Mouse (Mus musculus) intestine, postnatal 0 days (tissue): Measurements from ENCODE around the gene Lrrfip2. TPM values are rescaled to one million over a fixed set of nuclear protein-coding genes. Genes with fewer than 3 reads are reported as not detected.

Experiments
- ATAC-seq: fragments of 200-750 bp; cut with Nextera tagmentation; 2 replicates; pipeline ENCODE4 v1.8.0; 2017; ENCODE audit warnings: mild to moderate bottlenecking, moderate TSS enrichment, moderate library complexity
- H3K27ac ChIP-seq: fragments of 300-500 bp; sonication (generic); 2 replicates; pipeline ENCODE4 v1.5.1; 2014; ENCODE audit warnings: mild to moderate bottlenecking, low read depth, low read length, moderate library complexity
- H3K27me3 ChIP-seq: fragments of 300-500 bp; sonication (generic); replicated peaks from 2 replicates; pipeline ENCODE4 v1.6.1; 2014; ENCODE audit warnings: low read length, mixed read lengths; ENCODE audit not compliant: control insufficient read depth, insufficient read depth
- H3K36me3 ChIP-seq: fragments of 300-500 bp; sonication (generic); 2 replicates; pipeline ENCODE4 v1.6.1; 2014; ENCODE audit warnings: mild to moderate bottlenecking, moderate library complexity; ENCODE audit not compliant: control insufficient read depth, insufficient read depth
- H3K4me1 ChIP-seq: fragments of 300-500 bp; sonication (generic); replicated peaks from 2 replicates; pipeline ENCODE4 v1.6.1; 2014; ENCODE audit warnings: antibody characterized with exemption, low read length, mixed read lengths; ENCODE audit not compliant: control insufficient read depth, insufficient read depth
- H3K4me2 ChIP-seq: fragments of 300-500 bp; sonication (generic); replicated peaks from 2 replicates; pipeline ENCODE4 v1.6.1; 2014; ENCODE audit warnings: low read depth, mild to moderate bottlenecking, moderate library complexity
- H3K4me3 ChIP-seq: fragments of 300-500 bp; sonication (generic); 2 replicates; pipeline ENCODE4 v1.5.1; 2014; ENCODE audit warnings: low read depth, low read length
- H3K9ac ChIP-seq: fragments of 300-500 bp; sonication (generic); 2 replicates; pipeline ENCODE4 v1.6.1; 2014; ENCODE audit warnings: mild to moderate bottlenecking, low read depth, low read length
- H3K9me3 ChIP-seq: fragments of 300-500 bp; sonication (generic); 2 replicates; pipeline ENCODE4 v1.6.1; 2016; ENCODE audit warnings: mixed run types; ENCODE audit not compliant: control insufficient read depth
- CTCF ChIP-seq: sonication (generic); IDR thresholded peaks from 2 replicates; pipeline ENCODE4 v1.5.1; 2016; ENCODE audit warnings: low read depth, mild to moderate bottlenecking, control low read depth, antibody characterized with exemption, moderate library complexity
- WGBS: fragments of 180-500 bp; shearing (Covaris S2); extraction: QIAGEN DNeasy Blood & Tissue Kit; methylation state at CpG from one replicate; pipeline ENCODE4 v1.1.7; 2014; 5-methylcytosine and 5-hydroxymethylcytosine counted together
- polyA plus RNA-seq: library from polyadenylated mRNA; unstranded; fragments of >200 nt; fragmentation: Nextera tagmentation; extraction: Ambion mirVana; gene quantifications from 2 replicates; pipeline ENCODE4 v1.2.1, GENCODE M21; 2015

Lrrfip2 gene
- polyA plus RNA-seq, 1 experiment from 2014 or later: 45.1 TPM

- Histone ChIP-seq H3K4me2 (no peak overlapping the region), H3K4me3 (no peak overlapping the region), H3K27me3 (no peaks in the 10 kb centered on the region), H3K9ac (no peak overlapping the region), H3K9me3 (no peaks in the 10 kb centered on the region), H3K4me1 (no peaks in the 10 kb centered on the region), H3K27ac (no peak overlapping the region), H3K36me3 (peaks cover 34% of the 10 kb centered on the region)
- no peak for TF ChIP-seq CTCF
- 72% methylated on average over 7 of the region's 7 CpGs for WGBS
- no peak for ATAC-seq
Measured at GRCm38 (mm10) chr9:111188731-111189130, 71.3 kb downstream of the Lrrfip2 start.

GRCm38 (mm10) chr9:111193211-111193610 lies 75.8 kb downstream of the Lrrfip2 start:
- ATAC-seq: no peak
- Histone ChIP-seq H3K4me3 (no peak overlapping the region), H3K36me3 (peaks cover 42% of the 10 kb centered on the region), H3K4me2 (no peak overlapping the region), H3K27me3 (no peaks in the 10 kb centered on the region), H3K9ac (no peak overlapping the region), H3K27ac (no peak overlapping the region), H3K9me3 (no peaks in the 10 kb centered on the region), H3K4me1 (no peaks in the 10 kb centered on the region)
- no peak for TF ChIP-seq CTCF
- 89% methylated on average over 2 of the region's 2 CpGs for WGBS

GRCm38 (mm10) chr9:111197116-111197515 lies 79.7 kb downstream of the Lrrfip2 start:
- H3K4me2 ChIP-seq: no peak overlapping the region
- H3K36me3 ChIP-seq: peaks cover 32% of the 10 kb centered on the region
- WGBS: 88% methylated on average over 3 of the region's 3 CpGs
- no peak overlapping the region for H3K9ac ChIP-seq
- no peaks in the 10 kb centered on the region for H3K4me1 ChIP-seq
- no peak for TF ChIP-seq CTCF
- no peaks in the 10 kb centered on the region for H3K9me3 ChIP-seq
- H3K27me3 ChIP-seq: no peaks in the 10 kb centered on the region
- H3K27ac ChIP-seq: no peak overlapping the region
- no peak overlapping the region for H3K4me3 ChIP-seq
- no peak for ATAC-seq

GRCm38 (mm10) chr9:111197712-111198111 lies 80.3 kb downstream of the Lrrfip2 start:
- no peak overlapping the region for H3K4me3 ChIP-seq
- H3K4me2 ChIP-seq: no peak overlapping the region
- H3K9me3 ChIP-seq: no peaks in the 10 kb centered on the region
- no peaks in the 10 kb centered on the region for H3K4me1 ChIP-seq
- peaks cover 29% of the 10 kb centered on the region for H3K36me3 ChIP-seq
- H3K27me3 ChIP-seq: no peaks in the 10 kb centered on the region
- no peak overlapping the region for H3K27ac ChIP-seq
- no peak for TF ChIP-seq CTCF
- H3K9ac ChIP-seq: no peak overlapping the region
- no peak for ATAC-seq
- WGBS: 83% methylated on average over 4 of the region's 4 CpGs

GRCm38 (mm10) chr9:111198332-111198731 lies 80.9 kb downstream of the Lrrfip2 start:
- Histone ChIP-seq H3K9ac (no peak overlapping the region), H3K36me3 (peaks cover 29% of the 10 kb centered on the region), H3K27ac (no peak overlapping the region), H3K9me3 (no peaks in the 10 kb centered on the region), H3K4me1 (no peaks in the 10 kb centered on the region), H3K4me2 (no peak overlapping the region), H3K4me3 (no peak overlapping the region), H3K27me3 (no peaks in the 10 kb centered on the region)
- WGBS: 66% methylated on average over 1 of the region's 1 CpGs
- ATAC-seq: no peak
- no peak for TF ChIP-seq CTCF

GRCm38 (mm10) chr9:111200208-111200607 lies 82.8 kb downstream of the Lrrfip2 start:
- no peak for TF ChIP-seq CTCF
- ATAC-seq: no peak
- peaks cover 26% of the 10 kb centered on the region for H3K36me3 ChIP-seq
- no peak overlapping the region for H3K9ac ChIP-seq
- H3K4me1 ChIP-seq: no peaks in the 10 kb centered on the region
- H3K27me3 ChIP-seq: no peaks in the 10 kb centered on the region
- H3K27ac ChIP-seq: no peak overlapping the region; the same call in 1 of the 2 replicates
- no peaks in the 10 kb centered on the region for H3K9me3 ChIP-seq
- H3K4me2 ChIP-seq: no peak overlapping the region
- no peak overlapping the region for H3K4me3 ChIP-seq
